Mouse (Mus musculus) stomach, postnatal 0 days (tissue): Measurements from ENCODE around the gene Als2cr12. TPM values are rescaled to one million over a fixed set of nuclear protein-coding genes. Genes with fewer than 3 reads are reported as not detected.
A peak's percentile ranks its signal among the peaks of the same experiment; 100 is the strongest.
"Not testable (repeated sequence)": the region's sequence is repeated elsewhere in the genome, so short reads cannot be mapped to it uniquely, and the experiment has no call there.

Experiments used
- ATAC-seq: fragments of 200-750 bp; cut with Nextera tagmentation; 2 replicates; pipeline ENCODE4 v1.8.0; 2017; ENCODE audit not compliant: low FRiP score, low TSS enrichment
- DNase-seq: peaks from one replicate; pipeline ENCODE4 v3.0.0-alpha.2; 2016; ENCODE audit warnings: low spot score
- H3K27ac ChIP-seq: fragments of 300-500 bp; sonication (generic); replicated peaks from 2 replicates; pipeline ENCODE4 v1.5.1; 2014; ENCODE audit warnings: mild to moderate bottlenecking, control low read depth
- H3K27me3 ChIP-seq: fragments of 300-500 bp; sonication (generic); 2 replicates; pipeline ENCODE4 v1.6.1; 2014; ENCODE audit warnings: low read length; ENCODE audit not compliant: control insufficient read depth, insufficient read depth
- H3K36me3 ChIP-seq: fragments of 300-500 bp; sonication (generic); 2 replicates; pipeline ENCODE4 v1.6.1; 2014; ENCODE audit warnings: low read length, mixed read lengths; ENCODE audit not compliant: control insufficient read depth, insufficient read depth
- H3K4me1 ChIP-seq: fragments of 300-500 bp; sonication (generic); replicated peaks from 2 replicates; pipeline ENCODE4 v1.6.1; 2014; ENCODE audit warnings: antibody characterized with exemption; ENCODE audit not compliant: control insufficient read depth, insufficient read depth
- H3K4me2 ChIP-seq: fragments of 300-500 bp; sonication (generic); replicated peaks from 2 replicates; pipeline ENCODE4 v1.6.1; 2014; ENCODE audit warnings: low read depth, mild to moderate bottlenecking, control low read depth, moderate library complexity
- H3K4me3 ChIP-seq: fragments of 300-500 bp; sonication (generic); 2 replicates; pipeline ENCODE4 v1.5.1; 2014; ENCODE audit warnings: low read depth, low read length, control low read depth
- H3K9ac ChIP-seq: fragments of 300-500 bp; sonication (generic); 2 replicates; pipeline ENCODE4 v1.6.1; 2014; ENCODE audit warnings: mild to moderate bottlenecking, low read length, control low read depth, mixed read lengths
- H3K9me3 ChIP-seq: fragments of 300-500 bp; sonication (generic); 2 replicates; pipeline ENCODE4 v1.6.1; 2016; ENCODE audit warnings: low read length; ENCODE audit not compliant: control insufficient read depth
- CTCF ChIP-seq: IDR thresholded peaks from 2 replicates; pipeline ENCODE4 v1.5.1; 2016; ENCODE audit warnings: antibody characterized with exemption, low read depth, mild to moderate bottlenecking, moderate library complexity
- EP300 ChIP-seq: optimal IDR thresholded peaks from 2 replicates; pipeline ENCODE3; 2016; ENCODE audit warnings: antibody characterized with exemption
- WGBS: fragments of 180-500 bp; shearing (Covaris S2); extraction: QIAGEN DNeasy Blood & Tissue Kit; methylation state at CpG from one replicate; pipeline ENCODE4 v1.1.7; 2014; 5-methylcytosine and 5-hydroxymethylcytosine counted together
- polyA plus RNA-seq: library from polyadenylated mRNA; unstranded; fragments of >200 nt; fragmentation: Nextera tagmentation; extraction: Ambion mirVana; gene quantifications from 2 replicates; pipeline ENCODE4 v1.2.1, GENCODE M21; 2015

Als2cr12 gene
- polyA plus RNA-seq, 1 experiment from 2014 or later = 0.56 TPM

DNA sequence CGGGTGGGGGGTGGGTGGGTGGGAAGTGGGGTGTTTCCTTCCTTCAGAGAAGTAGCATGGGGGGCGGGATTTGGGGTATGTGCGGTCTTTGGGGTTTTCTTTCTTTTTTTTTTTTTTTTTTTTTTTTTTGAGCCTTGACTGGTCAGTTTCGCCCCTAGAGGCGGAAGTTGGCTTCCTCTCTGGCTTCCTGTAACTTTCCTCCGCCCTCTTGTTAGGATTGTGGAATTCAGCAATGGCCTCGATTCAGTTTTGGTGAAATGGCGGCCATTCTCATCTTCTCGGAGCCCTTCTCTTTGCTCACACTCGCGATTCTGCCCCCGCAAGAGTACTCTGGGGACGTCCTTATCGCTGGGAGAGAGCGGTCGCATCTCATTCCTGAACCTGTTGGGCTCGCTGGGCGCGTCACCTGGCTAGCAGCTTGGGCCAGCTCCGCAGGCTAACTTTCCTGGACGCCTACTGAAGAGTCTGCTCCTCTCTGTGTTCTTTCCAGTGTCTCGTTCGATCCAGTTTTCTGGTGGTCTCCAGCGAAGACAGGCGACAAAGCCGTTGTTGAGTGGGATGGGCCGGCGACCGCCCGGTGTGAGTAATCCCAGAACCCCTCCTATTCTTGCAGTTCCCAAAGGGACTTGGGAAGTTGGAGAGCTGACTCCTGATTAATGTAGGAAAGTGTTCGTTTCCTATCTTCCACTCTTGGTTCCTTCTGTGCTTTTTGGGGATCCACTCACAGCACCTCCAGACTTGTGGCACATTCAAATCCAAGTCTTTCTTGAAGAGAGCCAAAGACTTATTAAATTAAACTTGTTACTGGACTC, 17.5 kb upstream of the Als2cr12 start:
- TF ChIP-seq CTCF = peak; percentile 44
- TF ChIP-seq EP300 = no peak
- DNase-seq = peak; percentile 71
- Histone ChIP-seq H3K9ac (peak overlapping the region; percentile 87), H3K4me1 (no peaks in the 10 kb centered on the region), H3K27ac (peak overlapping the region; percentile 99), H3K4me2 (peak overlapping the region; percentile 65), H3K36me3 (no peaks in the 10 kb centered on the region), H3K27me3 (no peaks in the 10 kb centered on the region), H3K9me3 (no peaks in the 10 kb centered on the region), H3K4me3 (peak overlapping the region; percentile 69)
- WGBS = 2% methylated on average over 31 of the region's 31 CpGs
- peak; percentile 19; the same call in 1 of the 2 replicates for ATAC-seq

DNA sequence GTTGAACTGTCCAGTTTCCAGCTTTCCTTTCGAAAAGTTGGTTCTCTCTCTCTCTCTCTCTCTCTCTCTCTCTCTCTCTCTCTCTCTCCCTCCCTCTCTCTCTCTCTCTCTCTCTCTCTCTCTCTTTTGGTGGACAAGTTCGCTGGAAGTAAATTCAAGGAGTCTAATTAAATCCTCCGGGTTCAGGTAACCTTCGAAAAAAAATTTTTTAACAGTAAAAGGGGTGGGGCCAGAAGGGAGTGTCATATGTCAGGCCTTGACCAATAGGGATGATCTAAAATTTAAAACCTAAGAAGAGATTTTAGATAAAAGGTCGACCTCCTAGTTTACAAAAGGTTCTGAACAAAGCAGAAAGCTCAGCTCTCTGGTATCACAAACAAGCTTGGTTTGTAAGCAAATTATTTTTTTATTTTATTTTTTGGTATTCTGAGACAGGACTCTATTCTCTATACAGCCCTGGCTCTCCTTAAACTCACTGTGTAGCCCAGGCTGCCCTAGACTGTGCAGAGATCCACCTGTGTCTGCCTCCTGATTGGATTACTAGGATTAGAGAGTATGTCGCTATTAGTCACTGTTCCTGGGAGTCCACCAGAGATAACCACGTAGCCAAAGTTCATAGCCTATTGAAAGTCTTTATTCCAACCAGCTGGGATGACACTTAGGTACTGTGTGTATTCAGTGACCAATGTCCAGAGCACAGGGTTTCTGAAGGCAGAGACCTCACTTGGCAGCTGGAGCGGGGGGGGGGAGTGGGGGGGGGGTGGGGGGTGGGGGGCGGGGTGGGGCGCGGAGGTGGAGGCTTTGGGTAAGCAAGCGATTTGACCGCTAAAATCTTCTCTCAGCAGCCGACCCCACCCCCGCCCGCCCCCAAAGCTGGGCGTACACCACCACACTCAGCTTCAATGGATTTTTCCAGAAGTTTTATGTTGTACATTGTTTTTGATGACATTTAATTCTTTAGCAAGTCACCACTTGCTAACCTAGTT, 16.6 kb upstream of the Als2cr12 start:
- H3K4me1 ChIP-seq = no peaks in the 10 kb centered on the region
- under 1% methylated on average over 17 of the region's 17 CpGs for WGBS
- H3K27ac ChIP-seq = peak overlapping the region; percentile 100
- H3K9me3 ChIP-seq = no peaks in the 10 kb centered on the region
- TF ChIP-seq EP300 (no peak), CTCF (no peak)
- H3K4me2 ChIP-seq = peak overlapping the region; percentile 65
- DNase-seq = peak; percentile 74
- peak overlapping the region; percentile 94 for H3K9ac ChIP-seq
- peak; percentile 94 for ATAC-seq
- H3K4me3 ChIP-seq = peak overlapping the region; percentile 70
- no peaks in the 10 kb centered on the region for H3K27me3 ChIP-seq
- H3K36me3 ChIP-seq = no peaks in the 10 kb centered on the region

DNA sequence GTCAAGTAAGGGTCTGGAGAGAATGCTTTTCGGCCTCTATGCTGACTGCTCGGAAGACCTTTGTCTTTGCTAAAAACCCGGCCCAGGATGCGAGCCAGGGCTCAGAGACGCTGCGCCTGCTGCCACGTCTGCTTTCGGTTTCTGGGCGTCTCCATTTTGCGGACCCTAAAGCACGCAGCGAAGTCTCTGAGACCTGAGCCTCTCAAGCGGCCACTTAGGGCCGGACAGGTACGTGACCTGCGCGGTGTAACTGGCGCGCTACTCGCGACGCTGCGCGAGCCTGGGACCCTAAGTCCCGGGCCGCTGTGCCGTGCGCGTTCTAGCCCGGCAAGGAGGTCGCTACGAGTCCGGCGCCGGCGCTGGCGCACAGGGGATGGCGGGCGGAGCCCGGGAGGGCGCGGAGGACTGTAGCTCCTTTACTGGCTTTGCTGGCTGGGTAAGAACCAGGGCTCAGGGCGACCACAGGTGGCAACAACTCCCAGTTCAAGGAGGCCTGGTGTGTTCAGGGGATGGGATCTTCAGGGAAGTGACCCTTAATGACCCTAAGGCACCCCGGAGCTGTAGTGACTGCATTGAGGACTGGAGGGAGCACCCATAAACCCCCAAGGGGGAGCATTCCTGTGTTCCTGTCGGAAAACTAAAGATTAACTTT, 15.7 kb upstream of the Als2cr12 start, which contains the start of gene Cflar:
Gene Cflar, plus strand, starts transcription at position 144 of the 652 bp plus-strand sequence.
- Histone ChIP-seq H3K27me3 (no peaks in the 10 kb centered on the region), H3K4me3 (peak within 1 kb of the TSS; percentile 70), H3K4me2 (peak within 1 kb of the TSS; percentile 55), H3K36me3 (no peaks in the 10 kb centered on the region), H3K4me1 (no peaks in the 10 kb centered on the region), H3K9me3 (no peaks in the 10 kb centered on the region), H3K9ac (peak within 1 kb of the TSS; percentile 94), H3K27ac (peak within 1 kb of the TSS; percentile 100)
- WGBS = under 1% methylated on average over 45 of the region's 45 CpGs
- DNase-seq = peak; percentile 76
- peak; percentile 58 for ATAC-seq
- TF ChIP-seq EP300 (no peak), CTCF (no peak)

DNA sequence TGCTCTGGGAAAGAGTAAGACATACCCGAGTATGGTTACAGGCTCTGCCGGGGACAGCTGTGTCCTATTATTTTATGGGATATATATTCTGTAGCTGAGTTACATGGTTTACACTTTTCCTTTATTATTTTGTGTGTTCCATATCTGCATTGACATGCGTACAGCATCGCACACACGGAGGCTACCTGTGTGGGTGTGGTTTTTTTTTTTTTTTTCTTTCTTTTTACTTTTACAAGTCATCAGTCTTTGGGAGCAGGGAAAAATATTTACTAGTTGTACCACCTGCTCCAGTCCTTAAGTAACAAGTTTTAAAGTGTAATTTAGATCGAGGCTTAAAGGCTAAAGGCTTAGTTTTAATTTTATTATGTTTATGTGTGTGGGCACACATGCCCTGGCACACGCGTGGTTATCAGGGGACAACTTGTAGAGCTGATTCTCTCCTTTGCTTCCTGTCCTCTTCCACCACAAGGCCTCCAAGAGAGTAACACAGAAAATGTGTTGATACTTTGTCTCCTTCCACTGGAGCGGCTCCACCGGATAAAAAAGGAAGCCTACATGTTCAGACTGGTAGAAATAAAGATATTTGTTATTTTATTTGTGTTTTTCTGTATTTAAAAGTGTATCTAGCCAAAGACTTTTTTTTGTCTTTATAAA, 15.0 kb upstream of the Als2cr12 start:
- peak overlapping the region; percentile 94 for H3K9ac ChIP-seq
- peak overlapping the region; percentile 55 for H3K4me2 ChIP-seq
- H3K27me3 ChIP-seq = no peaks in the 10 kb centered on the region
- no peak for ATAC-seq
- 30% methylated on average over 10 of the region's 10 CpGs for WGBS
- no peaks in the 10 kb centered on the region for H3K36me3 ChIP-seq
- H3K4me1 ChIP-seq = no peaks in the 10 kb centered on the region
- peak overlapping the region; percentile 70 for H3K4me3 ChIP-seq
- DNase-seq = peak; percentile 30
- peak overlapping the region; percentile 100 for H3K27ac ChIP-seq
- no peaks in the 10 kb centered on the region for H3K9me3 ChIP-seq
- no peak for TF ChIP-seq CTCF
- no peak for TF ChIP-seq EP300

DNA sequence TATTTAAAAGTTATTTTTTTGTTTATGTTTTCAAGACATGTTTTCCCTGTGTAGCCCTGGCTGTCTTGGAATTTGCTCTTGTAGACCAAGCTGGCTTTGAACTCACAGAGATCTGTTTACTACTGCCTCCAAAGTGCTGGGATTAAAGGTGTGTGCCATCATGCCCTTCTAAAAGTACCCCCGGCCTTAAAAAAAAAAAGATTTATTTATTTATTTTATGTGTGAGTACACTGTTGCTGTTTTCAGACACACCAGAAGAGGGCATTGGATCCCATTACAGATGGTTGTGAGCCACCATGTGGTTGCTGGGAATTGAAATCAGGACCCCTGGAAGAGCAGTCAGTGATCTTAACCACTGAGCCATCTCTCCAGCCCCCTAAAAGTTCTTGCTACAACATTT, 14.3 kb upstream of the Als2cr12 start:
- not testable (repeated sequence) for H3K4me1 ChIP-seq, H3K4me3 ChIP-seq, H3K27me3 ChIP-seq, ATAC-seq, H3K4me2 ChIP-seq, H3K9me3 ChIP-seq, H3K36me3 ChIP-seq, H3K27ac ChIP-seq, H3K9ac ChIP-seq, DNase-seq
- peak; percentile 18; the same call in 1 of the 2 replicates for TF ChIP-seq CTCF
- 89% methylated on average over 1 of the region's 1 CpGs for whole genome bisulfite sequencing

DNA sequence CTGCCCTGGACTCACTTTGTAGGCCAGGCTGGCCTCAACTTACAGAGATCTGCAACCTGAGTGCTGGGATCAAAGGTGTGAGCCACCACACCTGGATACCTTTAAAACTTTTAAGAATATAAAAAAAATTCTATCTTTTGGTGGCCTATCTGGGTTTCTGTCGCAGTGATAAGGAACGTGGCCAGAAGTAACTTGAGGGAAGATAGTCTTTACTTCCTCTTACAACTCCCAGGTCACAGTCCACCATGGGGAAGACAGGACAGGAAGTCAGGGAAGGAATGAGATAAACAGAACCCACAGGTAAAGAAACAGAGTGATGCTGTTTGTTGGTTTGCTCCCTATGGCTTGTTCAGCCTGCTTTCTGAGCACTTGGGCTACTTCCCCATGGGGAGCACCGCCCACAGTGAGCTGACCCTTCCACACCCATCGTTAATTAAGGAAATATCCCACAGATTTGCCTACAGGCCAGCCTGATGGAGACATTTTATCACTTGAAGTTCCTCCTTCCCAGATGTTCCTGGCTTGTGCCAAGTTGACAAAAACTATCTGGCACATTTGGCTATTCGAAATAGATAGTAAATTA, 4.9 kb upstream of the Als2cr12 start:
- DNase-seq, H3K27ac ChIP-seq, H3K9me3 ChIP-seq, H3K27me3 ChIP-seq, H3K4me3 ChIP-seq, H3K4me2 ChIP-seq, H3K9ac ChIP-seq, ATAC-seq, H3K36me3 ChIP-seq, H3K4me1 ChIP-seq: not testable (repeated sequence)
- WGBS = 69% methylated on average over 4 of the region's 5 CpGs
